Mouse (Mus musculus) cerebellum, adult 2 months (tissue): ENCODE data around the gene Kcnk6. TPM values are rescaled to one million over a fixed set of nuclear protein-coding genes. Genes with fewer than 3 reads are reported as not detected.
A peak's percentile ranks its signal among the peaks of the same experiment; 100 is the strongest.
"Not testable (repeated sequence)": the region's sequence is repeated elsewhere in the genome, so short reads cannot be mapped to it uniquely, and the experiment has no call there.

ENCODE experiments used
- DNase-seq, 2 experiments: peaks; one replicate each; pipeline ENCODE4 v3.0.0; 2021
- H3K27ac ChIP-seq: fragments of 200-500 bp; 2 replicates; pipeline ENCODE4 v1.5.1; 2012; ENCODE audit warnings: low read length, control low read depth, inconsistent platforms; ENCODE audit not compliant: insufficient read depth
- H3K27me3 ChIP-seq: fragments of 200-500 bp; 2 replicates; pipeline ENCODE4 v1.6.1; 2012; ENCODE audit warnings: inconsistent platforms, mild to moderate bottlenecking, low read length, moderate library complexity; ENCODE audit not compliant: control insufficient read depth, insufficient read depth
- H3K4me1 ChIP-seq: fragments of 200-500 bp; 2 replicates; pipeline ENCODE4 v1.6.1; 2011; ENCODE audit warnings: low read length; ENCODE audit not compliant: control insufficient read depth, insufficient read depth
- H3K4me3 ChIP-seq: fragments of 200-500 bp; replicated peaks from 2 replicates; pipeline ENCODE3; 2011; ENCODE audit warnings: mild to moderate bottlenecking, low read depth, low read length, control low read depth; ENCODE audit not compliant: insufficient read depth
- CTCF ChIP-seq: fragments of 200-500 bp; IDR thresholded peaks from 2 replicates; pipeline ENCODE4 v1.5.1; 2011; ENCODE audit warnings: low read depth, mild to moderate bottlenecking, control low read depth, low read length, moderate library complexity, borderline replicate concordance; ENCODE audit not compliant: insufficient read depth
- POLR2A ChIP-seq: fragments of 200-500 bp; IDR thresholded peaks from 2 replicates; pipeline ENCODE4 v1.6.1; 2011; ENCODE audit warnings: low read length, control low read depth, borderline replicate concordance; ENCODE audit not compliant: insufficient read depth
- WGBS: fragments of 180-500 bp; shearing (Covaris S2); methylation state at CpG from one replicate; pipeline ENCODE4 v1.1.7; 2018; 5-methylcytosine and 5-hydroxymethylcytosine counted together
- polyA plus RNA-seq: library from polyadenylated mRNA; depleted of rRNA; stranded (reverse); fragments of >200 nt; gene quantifications from 2 replicates; pipeline ENCODE4 v1.2.3, GENCODE M21; 2012

The Kcnk6 gene
- polyA plus RNA-seq, 1 experiment, result 0.57 TPM

GRCm38 (mm10) chr7:29212199-29212765 lies 20.0 kb downstream of the Kcnk6 start:
- no peak for TF ChIP-seq POLR2A
- no peak for TF ChIP-seq CTCF
- no peak overlapping the region for H3K27ac ChIP-seq
- no peaks in the 10 kb centered on the region for H3K4me1 ChIP-seq
- no peak for DNase-seq
- no peak overlapping the region for H3K4me3 ChIP-seq
- 31% methylated on average over 26 of the region's 26 CpGs for WGBS
- H3K27me3 ChIP-seq, result no peaks in the 10 kb centered on the region

DNA sequence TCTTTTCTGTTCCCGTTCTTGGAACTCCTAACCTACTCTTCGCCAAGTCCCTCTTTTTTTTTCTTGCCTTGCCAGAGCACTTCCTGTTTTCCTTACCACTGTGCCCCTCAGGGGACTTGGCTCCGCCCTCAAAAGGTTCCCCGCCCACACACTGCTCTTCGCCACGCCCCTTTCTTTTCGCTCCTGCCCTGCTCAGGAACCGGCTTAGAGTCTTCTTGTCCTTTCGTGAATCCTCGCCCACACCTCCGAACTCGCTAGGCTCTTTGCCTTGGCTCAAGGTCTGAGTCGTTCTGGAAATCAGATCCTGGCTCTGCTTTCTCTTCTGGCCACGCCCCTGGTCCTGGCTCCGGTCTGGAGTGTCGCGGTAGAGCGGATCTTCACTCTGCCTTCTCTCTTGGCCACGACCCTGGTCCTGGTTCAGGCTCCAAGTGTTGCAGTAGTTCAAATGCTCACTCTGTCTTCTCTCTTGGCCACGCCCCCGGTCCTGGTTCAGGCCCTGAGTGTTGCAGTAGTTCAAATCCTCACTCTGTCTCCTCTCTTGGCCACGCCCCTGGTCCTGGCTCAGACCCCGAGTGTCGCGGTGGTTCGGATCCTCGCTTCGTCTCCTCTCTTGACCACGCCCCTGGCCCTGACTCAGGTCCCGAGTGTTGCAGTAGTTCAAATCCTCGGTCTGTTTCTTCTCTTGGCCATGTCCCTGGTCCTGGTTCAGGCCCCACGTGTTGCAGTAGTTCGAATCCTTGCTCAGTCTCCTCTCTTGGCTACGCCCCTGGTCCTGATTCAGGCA lies 20.7 kb downstream of the Kcnk6 start:
- DNase-seq, result peak; percentile 41 to 42
- H3K4me1 ChIP-seq, result no peaks in the 10 kb centered on the region
- H3K27me3 ChIP-seq, result no peaks in the 10 kb centered on the region
- H3K4me3 ChIP-seq, result peak overlapping the region; percentile 46
- H3K27ac ChIP-seq, result no peak overlapping the region
- TF ChIP-seq CTCF, result no peak
- 5% methylated on average over 34 of the region's 34 CpGs for WGBS

- not testable (repeated sequence) for H3K27ac ChIP-seq, DNase-seq, H3K4me1 ChIP-seq, H3K27me3 ChIP-seq
- 22% methylated on average over 15 of the region's 15 CpGs for WGBS
- H3K4me3 ChIP-seq, result peak overlapping the region; percentile 46
These were observed 21.3 kb downstream of the Kcnk6 start for GRCm38 (mm10) chr7:29211013-29211412.

DNA sequence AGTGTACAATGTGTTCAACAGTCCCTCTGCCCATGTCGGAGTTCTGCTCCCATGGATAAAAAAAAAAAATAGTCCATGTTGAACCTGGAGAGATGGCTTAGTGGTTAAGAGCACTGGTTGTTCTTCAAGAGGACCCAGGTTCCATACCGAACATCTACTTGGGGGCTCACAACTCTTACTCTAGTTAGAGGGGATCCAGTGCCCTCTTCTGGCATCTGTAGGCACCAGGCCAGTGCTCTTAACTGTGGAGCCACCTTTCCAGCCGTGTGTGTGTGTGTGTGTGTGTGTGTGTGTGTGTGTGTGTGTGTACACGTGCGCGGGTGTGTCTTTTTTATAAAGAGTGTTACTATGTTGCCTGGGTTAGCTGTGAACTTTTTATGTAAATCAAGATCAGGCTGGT lies 29.7 kb downstream of the Kcnk6 start:
- WGBS, result 81% methylated on average over 6 of the region's 6 CpGs
- no peak overlapping the region for H3K27ac ChIP-seq
- no peaks in the 10 kb centered on the region for H3K4me1 ChIP-seq
- no peaks in the 10 kb centered on the region for H3K27me3 ChIP-seq
- no peak for TF ChIP-seq POLR2A
- TF ChIP-seq CTCF, result no peak
- DNase-seq, result no peak
- H3K4me3 ChIP-seq, result no peak overlapping the region

GRCm38 (mm10) chr7:29194230-29194629 lies 38.1 kb downstream of the Kcnk6 start:
- not testable (repeated sequence) for H3K27me3 ChIP-seq, H3K27ac ChIP-seq, H3K4me1 ChIP-seq, DNase-seq, H3K4me3 ChIP-seq
- 93% methylated on average over 1 of the region's 1 CpGs for WGBS

GRCm38 (mm10) chr7:29181323-29181722 lies 51.0 kb downstream of the Kcnk6 start:
- 81% methylated on average over 4 of the region's 4 CpGs for WGBS
- H3K27me3 ChIP-seq, H3K27ac ChIP-seq, H3K4me1 ChIP-seq, H3K4me3 ChIP-seq, DNase-seq: not testable (repeated sequence)

DNA sequence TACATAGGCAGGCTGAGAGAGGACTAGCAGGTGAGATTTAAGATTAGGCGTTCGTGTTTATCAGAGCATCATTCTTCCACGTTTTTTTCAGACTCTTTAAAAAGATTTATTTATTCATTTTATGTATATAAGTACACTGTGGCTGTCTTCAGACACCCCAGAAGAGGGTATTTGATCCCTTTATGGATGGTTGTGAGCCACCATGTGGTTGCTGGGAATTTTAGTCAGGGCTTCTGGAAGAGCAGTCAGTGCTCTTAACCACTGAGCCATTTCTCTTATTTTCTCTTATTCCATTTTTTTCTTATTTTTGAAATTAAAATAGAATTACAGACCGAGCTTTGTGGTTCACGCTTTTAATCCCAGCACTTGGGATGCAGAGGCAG lies 51.5 kb downstream of the Kcnk6 start:
- WGBS, result 38% methylated on average over 5 of the region's 5 CpGs
- no peak for TF ChIP-seq CTCF
- no peak for TF ChIP-seq POLR2A
- Histone ChIP-seq H3K27me3 (no peaks in the 10 kb centered on the region), H3K27ac (no peak overlapping the region), H3K4me3 (peak overlapping the region; percentile 32), H3K4me1 (peaks cover 7% of the 10 kb centered on the region)
- DNase-seq, result no peak

GRCm38 (mm10) chr7:29180077-29180853 lies 52.0 kb downstream of the Kcnk6 start, which contains the start of gene Psmd8:
Psmd8 (minus strand) TSS chr7:29180701.
- Histone ChIP-seq H3K27ac (peak within 1 kb of the TSS; percentile 21; the same call in 1 of the 2 replicates), H3K27me3 (no peaks in the 10 kb centered on the region), H3K4me3 (peak within 1 kb of the TSS; percentile 74), H3K4me1 (peaks cover 7% of the 10 kb centered on the region)
- peak; percentile 56; the same call in 1 of the 2 replicates for TF ChIP-seq CTCF
- peak; percentile 91 for TF ChIP-seq POLR2A
- under 1% methylated on average over 62 of the region's 62 CpGs for WGBS
- DNase-seq, result peak; percentile 94 to 99
